Mouse (Mus musculus): ENCODE measurements at regions not wholly inside any gene's neighbourhood (a gene's known extent, or its start where the extent isn't known, plus 50 kb on each side); places are given as distances from the start of the nearest gene placed in this dataset.
A peak's percentile ranks its signal among the peaks of the same experiment; 100 is the strongest.

DNA sequence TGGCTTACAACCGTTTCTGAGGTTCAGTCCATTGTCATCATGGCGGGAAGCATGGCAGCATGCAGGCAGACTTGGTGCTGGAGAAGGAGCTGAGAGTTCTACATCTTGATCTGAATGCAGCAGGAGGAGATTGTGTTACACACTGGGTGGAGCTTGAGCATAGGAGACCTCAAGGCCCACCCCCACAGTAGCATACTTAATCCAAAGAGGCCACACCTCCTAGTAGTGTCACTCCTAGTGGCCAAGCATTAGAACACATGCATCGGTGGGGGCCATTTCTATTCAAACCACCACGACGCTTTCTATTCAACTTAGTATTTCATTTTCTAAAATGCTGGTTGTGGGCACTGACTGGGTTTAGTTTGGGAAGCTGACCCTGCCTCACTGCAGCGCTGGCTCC, 99.1 kb upstream of the Sulf2 start:
- DNase-seq (ENCODE audit: low spot score), result no peak
- intact Hi-C loops (cut with DNase I), result no loop called here

DNA sequence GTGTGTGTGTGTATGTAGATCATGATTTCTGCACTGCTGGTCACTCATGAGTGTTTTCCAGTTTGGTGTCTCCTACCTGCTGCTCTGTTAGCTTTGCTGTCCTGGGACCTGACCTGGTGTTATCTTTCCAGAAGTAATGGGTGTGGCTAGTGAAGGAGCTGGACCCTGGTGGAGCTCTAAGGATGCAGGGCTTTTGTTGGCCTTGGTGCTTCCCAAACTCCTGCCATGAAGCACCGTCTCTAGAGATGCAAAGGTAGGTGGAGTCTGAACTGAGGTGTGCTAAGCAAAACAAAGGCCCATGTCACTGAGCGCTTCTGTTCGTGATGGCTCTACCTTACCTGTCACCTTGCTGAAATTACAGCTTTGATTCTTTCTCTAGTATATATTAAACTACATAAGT, 96.6 kb upstream of the Sulf2 start:
- intact Hi-C loops (cut with DNase I), result no loop called here
- no peak for DNase-seq (ENCODE audit: low spot score)

DNA sequence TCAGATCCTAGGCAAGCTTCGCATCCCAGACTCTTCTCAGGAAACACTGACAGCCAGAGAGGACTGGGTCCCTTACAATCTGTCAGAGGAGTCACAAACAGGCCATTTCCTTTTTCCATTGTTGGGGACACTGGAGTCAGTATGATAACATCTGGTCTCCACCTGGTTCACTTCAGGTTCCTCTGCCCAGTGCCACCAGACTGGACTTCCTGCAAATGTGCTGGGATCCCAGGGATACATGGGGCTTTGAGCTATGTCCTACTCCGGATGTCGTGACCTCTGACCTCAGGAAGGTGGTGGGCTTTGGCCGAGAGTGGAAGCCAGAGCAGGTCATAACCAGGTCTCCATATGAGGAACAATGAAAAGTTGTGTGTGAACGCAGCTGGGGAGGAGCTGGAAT, 96.0 kb upstream of the Sulf2 start:
- intact Hi-C loops (cut with DNase I), result no loop called here
- DNase-seq (ENCODE audit: low spot score), result peak; percentile 10

DNA sequence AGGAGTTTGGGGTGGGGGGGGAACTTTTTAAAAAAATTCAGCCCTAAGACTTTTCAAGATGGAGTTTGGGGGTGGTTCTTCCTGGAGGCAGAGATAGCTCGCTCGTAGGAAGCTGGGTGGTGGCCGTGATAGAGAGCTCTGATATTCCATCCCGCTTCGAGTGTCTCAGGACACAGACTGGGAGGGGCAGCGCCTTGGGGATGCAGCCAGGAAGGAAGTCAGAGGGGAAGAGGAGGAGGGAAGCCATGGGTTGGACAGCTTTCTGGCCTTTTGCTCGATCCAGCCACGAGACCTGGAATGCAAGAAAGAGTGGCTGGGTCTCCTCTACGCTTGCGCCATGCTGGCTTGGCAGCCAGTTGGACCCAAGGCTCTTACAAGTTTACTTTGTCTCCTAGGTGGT, 95.1 kb upstream of the Sulf2 start:
- intact Hi-C loops (cut with DNase I), result no loop called here
- DNase-seq (ENCODE audit: low spot score), result peak; percentile 41

DNA sequence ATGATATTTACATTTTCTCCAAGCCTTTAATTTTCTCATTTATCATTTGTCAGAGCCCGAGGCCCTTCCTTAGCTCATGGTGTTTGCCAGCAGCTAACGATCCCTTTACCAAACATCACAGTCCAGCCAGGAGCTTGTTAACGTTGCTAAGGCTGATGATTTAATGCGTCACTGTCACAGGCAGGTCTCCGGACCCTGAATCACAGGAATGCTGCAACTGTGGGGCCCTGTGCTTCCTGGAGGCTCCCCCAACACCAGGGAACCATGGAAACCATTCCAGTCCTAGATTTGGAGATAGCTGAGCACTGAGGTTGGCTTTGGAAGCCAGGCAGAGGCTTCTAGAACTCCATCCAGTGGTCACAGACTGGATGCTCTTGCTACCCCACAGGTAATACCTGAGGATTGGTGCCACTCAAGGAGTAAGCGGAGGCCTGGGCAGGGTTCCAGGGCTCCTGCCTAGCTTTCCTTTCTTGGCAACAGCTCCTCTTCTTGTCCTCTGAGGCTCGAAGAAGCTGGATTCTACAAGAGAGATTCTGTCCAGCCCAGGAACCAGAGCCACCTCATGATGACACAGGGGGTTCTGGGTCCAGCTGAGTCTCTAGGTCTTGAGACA, 94.0 kb upstream of the Sulf2 start:
- DNase-seq (ENCODE audit: low spot score), result no peak
- intact Hi-C loops (cut with DNase I), result loop anchor here (5.0 kb wide), 1 partner anchor 52 kb away; no protein-coding TSS in a partner anchor

DNA sequence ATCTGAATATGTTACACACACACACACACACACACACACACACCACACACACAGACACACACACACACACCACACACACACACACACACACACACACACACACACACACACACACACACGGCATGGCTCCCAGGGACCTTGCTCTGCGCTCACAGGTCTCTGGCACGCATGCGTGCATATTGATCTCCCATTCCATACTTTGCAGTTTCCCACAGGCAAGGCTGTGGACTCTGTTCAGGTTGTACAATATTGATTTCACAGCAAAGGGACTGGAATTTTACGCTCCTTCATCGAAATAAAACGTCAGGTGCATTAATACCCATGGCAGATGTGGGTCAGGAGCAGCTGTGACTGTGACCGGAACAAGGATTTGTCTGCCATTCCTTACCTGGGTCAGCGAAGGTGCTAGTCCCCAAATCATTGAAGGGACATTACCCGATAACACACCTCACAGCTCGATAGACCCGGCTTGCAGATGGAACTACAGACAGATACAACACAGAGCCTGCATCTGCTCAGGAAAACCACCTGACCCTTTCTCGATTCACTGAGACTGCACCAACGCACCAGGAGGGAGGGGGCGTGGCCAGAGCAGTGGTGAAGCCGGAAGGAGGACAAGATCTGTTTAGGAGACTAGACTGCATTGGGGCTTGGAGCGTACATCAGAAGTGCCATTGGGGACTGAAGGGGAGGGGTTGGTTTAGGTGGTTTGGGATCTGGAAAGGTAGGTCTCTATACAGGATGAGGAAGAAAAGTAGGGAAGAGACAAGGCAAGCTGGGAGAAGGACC, 91.1 kb upstream of the Sulf2 start:
- intact Hi-C loops (cut with DNase I), result loop anchor here (5.0 kb wide), 1 partner anchor 49 kb away; no protein-coding TSS in a partner anchor
- no peak for DNase-seq (ENCODE audit: low spot score)

DNA sequence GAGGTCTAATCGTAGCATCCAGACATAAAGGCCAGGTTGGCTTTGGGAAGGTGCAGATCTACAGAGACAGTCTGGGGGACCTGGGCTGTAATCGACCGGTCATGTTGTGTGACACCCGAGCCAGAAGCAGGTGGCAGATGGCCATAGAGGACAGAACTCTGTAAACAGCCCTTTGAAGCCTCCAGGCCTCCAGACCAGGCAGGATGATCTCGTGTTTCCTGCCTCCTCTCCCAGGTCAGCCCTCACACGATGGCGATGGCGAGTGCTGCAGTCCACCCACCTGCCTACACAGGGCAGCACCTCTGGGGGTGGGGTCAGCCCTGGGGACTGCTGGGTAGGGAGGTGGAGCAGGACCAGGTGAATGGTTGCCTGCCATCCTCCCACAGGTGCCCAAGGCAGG, 89.8 kb upstream of the Sulf2 start:
- intact Hi-C loops (cut with DNase I), result loop anchor here (5.0 kb wide), 1 partner anchor 48 kb away; no protein-coding TSS in a partner anchor
- DNase-seq (ENCODE audit: low spot score), result no peak

DNA sequence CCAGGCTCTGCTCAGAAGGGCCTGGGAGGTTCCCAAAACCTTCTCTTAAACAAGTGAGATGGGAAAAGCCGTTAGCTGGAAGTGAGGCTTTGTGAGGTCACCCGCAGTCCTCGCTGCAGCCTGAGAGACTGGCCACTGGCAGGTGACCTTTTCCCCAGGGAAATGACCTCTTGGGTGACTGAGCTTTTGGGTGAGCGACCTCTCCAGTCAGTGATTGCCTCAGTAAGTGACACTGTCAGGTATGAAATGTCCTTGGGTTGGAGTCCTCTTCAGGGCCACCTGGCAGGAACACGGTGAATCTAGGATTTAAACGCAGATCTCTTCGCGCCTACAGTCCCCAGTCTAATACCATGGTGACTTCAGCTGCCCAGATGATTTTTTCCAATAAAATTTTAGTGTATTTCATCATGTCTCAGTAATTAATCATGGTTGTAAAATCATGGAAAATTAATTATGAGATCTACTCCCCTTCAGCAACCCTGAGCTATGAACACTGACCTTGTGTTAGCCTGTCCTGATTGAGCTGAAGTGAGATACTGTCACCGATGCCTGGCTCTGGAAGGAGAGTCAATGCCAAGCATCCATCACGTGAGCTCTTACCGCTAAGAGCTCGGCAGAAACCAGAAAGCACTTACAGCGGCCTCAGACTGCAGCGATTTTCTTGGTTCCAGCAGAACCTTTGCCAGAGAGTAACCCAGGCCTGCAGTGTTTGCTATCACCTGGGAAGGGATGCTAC, 87.5 kb upstream of the Sulf2 start:
- intact Hi-C loops (cut with DNase I), result no loop called here
- DNase-seq (ENCODE audit: low spot score), result no peak

DNA sequence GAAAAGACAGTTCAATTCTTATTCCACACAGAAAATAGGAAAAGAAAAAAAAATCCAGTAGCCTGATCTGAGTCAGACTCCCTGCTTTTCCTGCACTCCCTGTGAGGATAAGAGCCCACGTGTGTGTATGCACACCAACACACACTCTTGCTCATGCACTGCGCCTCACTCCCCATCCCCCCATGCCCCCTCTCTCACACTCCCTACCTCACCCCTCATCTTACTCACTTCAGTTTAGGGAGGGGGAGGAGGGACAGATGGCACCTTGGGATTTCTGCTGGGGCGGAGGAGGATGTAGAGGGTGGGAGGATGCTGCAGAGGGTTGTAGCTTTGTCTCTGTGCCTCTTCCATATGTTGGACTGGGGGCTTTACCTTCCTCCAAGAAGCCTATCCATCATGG, 85.8 kb upstream of the Sulf2 start:
- no peak for DNase-seq (ENCODE audit: low spot score)
- intact Hi-C loops (cut with DNase I), result no loop called here

DNA sequence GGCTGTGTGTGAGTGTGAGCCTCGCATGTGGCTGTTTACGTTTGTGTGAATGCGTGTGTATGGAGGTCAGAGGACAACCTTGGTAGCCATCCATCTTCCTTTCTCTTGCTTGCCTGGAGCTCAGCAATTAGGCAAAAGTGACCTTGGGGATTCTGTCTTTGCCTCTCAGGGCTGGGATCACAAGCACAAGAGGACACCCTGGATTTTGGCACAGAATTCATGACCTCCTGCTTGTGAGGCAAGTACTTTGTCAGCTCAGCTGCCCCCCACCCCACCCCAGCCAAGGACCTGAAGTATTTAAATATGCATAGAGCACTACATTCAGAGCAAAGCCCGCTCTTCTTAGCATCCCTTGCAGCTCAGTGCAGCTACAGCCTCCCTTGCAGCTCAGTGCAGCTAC, 84.6 kb upstream of the Sulf2 start:
- DNase-seq (ENCODE audit: low spot score), result no peak
- intact Hi-C loops (cut with DNase I), result no loop called here

DNA sequence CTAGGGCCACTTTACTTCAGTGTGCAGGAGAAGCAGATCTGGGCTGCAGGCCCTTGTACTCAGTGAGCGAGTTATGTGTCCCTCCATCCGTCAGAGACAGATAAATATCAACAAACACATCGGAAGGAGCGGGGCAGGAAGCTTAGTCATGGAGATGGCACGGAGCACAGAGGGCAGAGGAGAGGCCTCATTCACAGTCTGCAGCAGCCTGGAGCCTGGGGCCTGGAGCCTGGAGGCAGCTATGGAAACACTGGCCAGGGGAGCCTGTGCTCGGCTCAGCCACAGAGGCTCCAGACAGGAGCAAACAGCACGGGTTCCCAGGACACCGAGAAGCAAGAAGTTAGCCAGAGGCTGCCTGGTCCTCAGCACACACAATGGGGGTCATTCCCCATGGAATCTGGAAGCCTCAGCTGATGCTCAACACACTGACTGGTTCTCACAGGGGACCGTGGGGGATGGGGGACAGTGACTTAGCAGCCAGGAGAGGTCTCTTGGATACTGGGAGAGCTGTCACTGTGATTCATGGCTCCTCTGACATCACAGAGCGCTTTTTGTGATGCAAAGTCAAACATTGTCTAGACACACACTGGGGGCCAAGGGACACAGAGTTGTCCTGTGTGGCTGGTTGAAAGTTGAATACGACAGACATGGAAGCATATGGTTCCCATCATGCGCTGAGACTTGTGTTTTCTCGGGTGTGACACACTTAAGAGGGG, 82.2 kb upstream of the Sulf2 start:
- no peak for DNase-seq (ENCODE audit: low spot score)
- intact Hi-C loops (cut with DNase I), result no loop called here

DNA sequence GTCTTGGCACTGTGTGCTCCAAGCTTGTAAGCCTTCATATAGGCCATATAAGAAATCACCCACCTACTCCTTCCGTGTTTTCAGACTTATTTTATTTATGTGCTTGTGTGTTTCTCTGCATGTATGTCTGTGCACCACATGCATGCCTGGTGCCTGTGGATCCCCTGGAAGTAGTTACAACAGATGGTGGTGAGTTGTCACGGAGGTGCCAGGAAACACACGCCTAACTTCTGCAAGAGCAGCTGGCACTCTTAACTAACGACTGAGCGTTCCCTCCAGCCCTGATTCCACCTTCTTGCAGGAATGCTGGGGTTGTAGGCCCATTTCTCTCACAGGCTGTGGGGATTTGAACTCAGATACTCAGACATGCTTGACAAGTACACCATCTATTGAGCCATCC, 80.6 kb upstream of the Sulf2 start:
- DNase-seq (ENCODE audit: low spot score), result no peak
- intact Hi-C loops (cut with DNase I), result no loop called here

DNA sequence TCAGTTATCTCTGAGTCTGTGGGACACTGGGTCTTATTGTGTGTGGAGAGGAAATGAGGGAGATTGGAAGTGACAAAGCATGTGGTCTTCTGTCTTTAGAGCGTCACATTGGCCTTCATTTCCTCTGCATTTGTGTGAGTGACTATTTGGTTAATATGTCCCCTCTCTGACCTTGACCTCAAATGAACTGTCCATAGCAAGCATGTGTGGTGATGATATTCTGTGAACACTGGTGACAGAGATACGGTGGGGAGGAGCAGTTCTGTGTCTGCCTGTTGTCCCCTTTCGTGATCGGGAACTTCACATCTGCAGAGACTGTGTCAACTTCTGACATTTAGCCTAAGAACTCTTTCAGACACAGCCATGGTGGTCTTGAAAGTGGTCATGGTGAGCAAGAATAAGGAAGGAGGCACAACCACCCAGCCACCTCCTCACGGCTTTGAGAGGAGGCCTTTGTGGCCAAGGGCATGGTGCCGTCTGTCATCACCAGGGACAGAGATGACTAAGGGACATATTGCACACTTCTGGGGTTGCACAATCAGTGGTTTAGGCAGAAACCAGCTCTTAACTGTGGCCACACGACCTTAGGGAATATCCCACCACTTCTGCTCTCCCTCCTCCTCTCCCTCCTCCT, 79.2 kb upstream of the Sulf2 start:
- intact Hi-C loops (cut with DNase I), result no loop called here
- DNase-seq (ENCODE audit: low spot score), result peak; percentile 16

DNA sequence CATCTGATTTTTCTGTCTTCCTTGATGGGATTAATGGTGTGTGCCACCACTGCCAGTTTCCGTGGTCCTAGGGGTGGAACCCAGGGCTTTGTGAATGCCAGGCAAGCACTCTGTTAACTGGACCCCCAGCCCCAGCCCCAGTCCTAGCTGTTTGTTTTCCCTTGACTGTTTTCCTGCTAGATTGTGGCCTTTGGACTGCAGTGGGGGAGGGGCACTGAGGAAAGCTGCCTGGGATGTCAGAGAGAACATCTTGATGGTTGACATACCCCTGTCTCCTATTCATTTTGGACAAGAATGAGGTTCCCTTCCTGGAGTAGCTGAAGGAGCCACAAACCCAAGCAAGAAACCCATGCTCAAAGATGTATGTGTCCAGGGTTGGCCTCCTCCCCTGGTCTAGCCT, 77.8 kb upstream of the Sulf2 start:
- DNase-seq (ENCODE audit: low spot score), result no peak
- intact Hi-C loops (cut with DNase I), result no loop called here

DNA sequence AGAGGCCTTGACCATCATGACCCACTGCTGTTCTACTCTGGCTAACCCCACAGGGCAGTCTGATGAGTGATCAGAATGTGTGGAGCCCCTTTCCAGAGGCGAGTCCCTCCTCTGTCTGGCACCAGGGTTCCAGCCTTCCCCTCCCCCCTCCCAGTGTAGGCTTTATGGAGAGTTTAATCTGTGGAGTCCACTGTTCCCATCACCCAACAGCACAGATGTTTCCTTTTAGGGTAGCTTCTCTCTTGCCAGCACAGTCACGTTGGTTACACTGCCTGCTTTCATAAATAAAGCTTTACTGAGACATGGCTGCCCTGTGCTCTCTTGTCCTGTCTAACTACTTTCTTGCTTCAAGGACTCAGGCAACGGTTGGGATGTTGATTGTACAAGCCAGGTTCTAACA, 76.9 kb upstream of the Sulf2 start:
- no peak for DNase-seq (ENCODE audit: low spot score)
- intact Hi-C loops (cut with DNase I), result no loop called here

DNA sequence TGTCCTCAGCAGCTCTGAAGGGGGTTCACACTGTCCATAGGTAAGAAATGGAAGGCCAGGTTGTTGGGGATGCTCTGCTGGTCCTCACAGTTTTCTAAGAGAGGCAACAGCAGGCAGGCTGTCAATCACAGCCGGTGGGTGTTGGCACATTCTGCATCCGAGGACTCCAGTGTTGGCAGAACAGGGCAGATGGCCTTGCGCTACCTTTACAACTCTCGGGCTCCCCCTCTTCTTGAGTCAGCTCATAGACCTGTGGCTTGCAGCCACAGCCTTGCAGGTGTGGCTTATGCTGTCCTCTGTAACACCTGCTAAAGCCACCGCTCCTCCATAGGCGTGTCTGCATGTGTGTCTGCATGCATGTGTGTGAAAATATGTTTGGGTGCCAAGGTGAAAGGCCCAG, 75.2 kb upstream of the Sulf2 start:
- intact Hi-C loops (cut with DNase I), result no loop called here
- no peak for DNase-seq (ENCODE audit: low spot score)

DNA sequence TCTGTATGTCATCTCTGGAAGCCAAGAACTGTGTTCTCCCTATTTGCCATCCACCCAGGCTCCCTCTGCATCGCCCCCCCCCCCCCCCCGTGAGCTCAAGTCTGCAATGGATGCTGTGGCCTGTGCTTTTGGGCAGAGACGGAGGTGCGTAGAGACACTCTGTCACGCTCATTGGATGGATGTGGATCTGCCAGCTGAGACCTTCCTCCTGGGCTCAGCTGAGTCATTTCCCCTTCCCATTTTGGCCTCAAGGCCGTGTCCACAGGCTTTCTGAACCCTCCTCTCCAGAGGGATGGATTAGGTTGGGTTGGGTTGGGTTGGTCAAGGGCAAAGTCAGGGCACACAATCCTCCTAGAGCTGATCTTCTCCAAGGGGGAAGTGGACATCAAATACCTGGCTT, 72.9 kb upstream of the Sulf2 start:
- intact Hi-C loops (cut with DNase I), result no loop called here
- no peak for DNase-seq (ENCODE audit: low spot score)

DNA sequence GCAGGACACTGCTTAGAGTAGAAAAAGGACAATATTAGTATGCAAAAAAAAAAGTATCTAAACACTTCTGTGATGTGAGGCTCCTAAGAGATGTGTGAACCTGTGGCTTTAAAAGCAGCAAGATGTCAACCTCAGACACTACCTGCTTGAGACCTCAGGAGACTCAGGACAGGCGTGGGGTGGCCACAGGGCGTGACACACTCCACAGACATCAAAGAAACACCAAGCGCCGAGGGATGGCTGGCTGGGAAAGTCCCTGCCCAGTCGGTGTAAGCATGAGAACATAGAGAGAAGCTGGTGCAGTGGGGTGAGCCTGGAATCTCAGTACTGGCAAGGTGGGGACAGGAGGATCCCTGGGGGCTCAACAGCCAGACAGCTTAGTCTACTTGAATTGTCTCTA, 72.0 kb upstream of the Sulf2 start:
- intact Hi-C loops (cut with DNase I), result no loop called here
- DNase-seq (ENCODE audit: low spot score), result no peak

DNA sequence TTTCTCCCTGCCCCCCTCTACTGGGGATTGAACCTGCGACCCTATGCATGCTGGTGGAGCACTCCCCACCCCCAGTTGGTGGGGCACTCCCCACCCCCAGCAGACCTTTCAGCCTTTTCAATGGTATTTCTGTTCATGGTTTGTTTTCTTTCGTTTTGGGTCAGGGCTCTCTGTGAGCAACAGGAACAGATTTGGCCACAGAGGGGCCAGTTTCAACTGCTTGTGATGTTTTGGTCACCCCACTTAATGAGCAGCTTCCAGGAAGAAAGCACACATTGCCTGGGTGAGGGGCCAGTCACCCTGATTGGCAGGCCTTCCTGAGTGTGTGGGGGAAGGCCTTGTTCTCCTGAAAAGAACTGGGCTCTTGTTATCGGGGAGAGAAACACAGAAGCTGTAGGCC, 71.5 kb upstream of the Sulf2 start:
- DNase-seq (ENCODE audit: low spot score), result no peak
- intact Hi-C loops (cut with DNase I), result no loop called here

DNA sequence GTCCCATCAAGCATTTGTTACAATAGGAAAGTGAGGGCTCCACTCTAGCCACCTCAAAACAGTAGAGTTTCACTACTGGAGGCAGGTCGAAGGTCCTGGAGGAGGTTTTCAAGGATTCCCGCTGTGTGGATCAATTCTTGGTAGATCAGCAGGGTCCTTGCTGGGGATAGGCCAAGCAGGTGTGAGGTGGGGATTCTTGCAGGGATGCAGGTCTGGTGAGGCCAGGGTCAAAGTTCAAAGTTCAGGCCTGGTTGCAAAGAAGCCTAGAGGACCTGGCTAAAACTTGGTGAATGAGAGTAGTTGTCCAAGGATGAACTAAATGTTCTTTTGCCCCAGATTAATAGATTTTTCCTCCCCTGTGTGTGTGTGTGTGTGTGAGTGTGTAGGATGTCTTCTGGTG, 70.9 kb upstream of the Sulf2 start:
- intact Hi-C loops (cut with DNase I), result no loop called here
- DNase-seq (ENCODE audit: low spot score), result no peak

All from heart, postnatal 25 days (tissue).